Mouse (Mus musculus) midbrain, embryonic 12.5 days (tissue): ENCODE measurements around the gene Ankrd10. TPM values are rescaled to one million over a fixed set of nuclear protein-coding genes. Genes with fewer than 3 reads are reported as not detected.

Experiments
- ATAC-seq: fragments of 200-750 bp; cut with Nextera tagmentation; 2 replicates; pipeline ENCODE4 v1.8.0; 2017; ENCODE audit warnings: low read depth, moderate TSS enrichment, moderate library complexity; ENCODE audit not compliant: low FRiP score
- H3K27ac ChIP-seq: fragments of 300-500 bp; sonication (generic); replicated peaks from 2 replicates; pipeline ENCODE4 v1.5.1; 2016; ENCODE audit warnings: mild to moderate bottlenecking
- H3K27me3 ChIP-seq: fragments of 300-500 bp; sonication (generic); 2 replicates; pipeline ENCODE4 v1.6.1; 2016; ENCODE audit warnings: mild to moderate bottlenecking
- H3K36me3 ChIP-seq: fragments of 300-500 bp; sonication (generic); 2 replicates; pipeline ENCODE4 v1.6.1; 2016
- H3K4me1 ChIP-seq: fragments of 300-500 bp; sonication (generic); 2 replicates; pipeline ENCODE4 v1.6.1; 2016
- H3K4me2 ChIP-seq: fragments of 300-500 bp; sonication (generic); replicated peaks from 2 replicates; pipeline ENCODE4 v1.6.1; 2016; ENCODE audit warnings: mild to moderate bottlenecking, moderate library complexity
- H3K4me3 ChIP-seq: fragments of 300-500 bp; sonication (generic); 2 replicates; pipeline ENCODE4 v1.5.1; 2016; ENCODE audit warnings: mild to moderate bottlenecking
- H3K9ac ChIP-seq: fragments of 300-500 bp; sonication (generic); replicated peaks from 2 replicates; pipeline ENCODE4 v1.6.1; 2016; ENCODE audit warnings: mild to moderate bottlenecking, moderate library complexity
- H3K9me3 ChIP-seq: fragments of 300-500 bp; sonication (generic); 2 replicates; pipeline ENCODE4 v1.6.1; 2016; ENCODE audit warnings: mild to moderate bottlenecking
- WGBS: fragments of 180-500 bp; shearing (Covaris S2); methylation state at CpG from one replicate; pipeline ENCODE4 v1.1.7; 2016; 5-methylcytosine and 5-hydroxymethylcytosine counted together
- polyA plus RNA-seq: library from polyadenylated mRNA; unstranded; fragments of >200 nt; fragmentation: Nextera tagmentation; extraction: Ambion mirVana; gene quantifications from 2 replicates; pipeline ENCODE4 v1.2.1, GENCODE M21; 2016

Gene Ankrd10
- polyA plus RNA-seq, 1 experiment from 2014 or later: 119 TPM

- Histone ChIP-seq H3K4me3 (no peak overlapping the region), H3K27me3 (no peaks in the 10 kb centered on the region), H3K9me3 (no peaks in the 10 kb centered on the region), H3K9ac (no peak overlapping the region), H3K4me1 (no peaks in the 10 kb centered on the region), H3K4me2 (no peak overlapping the region), H3K27ac (no peak overlapping the region), H3K36me3 (peaks cover 10% of the 10 kb centered on the region)
- peak; percentile 47; the same call in 1 of the 2 replicates for ATAC-seq
- 44% methylated on average over 14 of the region's 14 CpGs for WGBS
These were observed 33.4 kb downstream of the Ankrd10 start for GRCm38 (mm10) chr8:11602006-11602680.

- no peaks in the 10 kb centered on the region for H3K36me3 ChIP-seq
- no peak overlapping the region for H3K27ac ChIP-seq
- H3K4me3 ChIP-seq: no peak overlapping the region
- no peaks in the 10 kb centered on the region for H3K4me1 ChIP-seq
- H3K4me2 ChIP-seq: no peak overlapping the region
- H3K9me3 ChIP-seq: 0 out of 2 replicates have a peak, but pooled peaks cover 4% of the 10 kb centered on the region
- no peaks in the 10 kb centered on the region for H3K27me3 ChIP-seq
- 77% methylated on average over 5 of the region's 5 CpGs for WGBS
- no peak overlapping the region for H3K9ac ChIP-seq
- no peak for ATAC-seq
These were observed 35.1 kb downstream of the Ankrd10 start for GRCm38 (mm10) chr8:11600301-11600951.

- H3K9ac ChIP-seq: no peak overlapping the region
- H3K4me3 ChIP-seq: no peak overlapping the region
- H3K9me3 ChIP-seq: 0 out of 2 replicates have a peak, but pooled peaks cover 4% of the 10 kb centered on the region
- no peaks in the 10 kb centered on the region for H3K36me3 ChIP-seq
- H3K4me1 ChIP-seq: no peaks in the 10 kb centered on the region
- no peak overlapping the region for H3K27ac ChIP-seq
- no peaks in the 10 kb centered on the region for H3K27me3 ChIP-seq
- ATAC-seq: no peak
- no peak overlapping the region for H3K4me2 ChIP-seq
- 83% methylated on average over 12 of the region's 12 CpGs for WGBS
These were observed 42.2 kb downstream of the Ankrd10 start for GRCm38 (mm10) chr8:11593222-11593884.

- 47% methylated on average over 13 of the region's 13 CpGs for WGBS
- H3K9ac ChIP-seq: no peak overlapping the region
- ATAC-seq: no peak
These were observed 43.3 kb downstream of the Ankrd10 start for GRCm38 (mm10) chr8:11592296-11592695.

GRCm38 (mm10) chr8:11591837-11592236 lies 43.7 kb downstream of the Ankrd10 start:
- ATAC-seq: no peak
- Histone ChIP-seq H3K4me2 (no peak overlapping the region), H3K4me1 (no peaks in the 10 kb centered on the region), H3K4me3 (no peak overlapping the region), H3K36me3 (no peaks in the 10 kb centered on the region), H3K9me3 (0 out of 2 replicates have a peak, but pooled peaks cover 3% of the 10 kb centered on the region), H3K27me3 (no peaks in the 10 kb centered on the region), H3K9ac (no peak overlapping the region), H3K27ac (no peak overlapping the region)
- WGBS: 89% methylated on average over 4 of the region's 4 CpGs

More at GRCm38 (mm10) chr8:11592296-11592695, 43.3 kb downstream of the Ankrd10 start:
- H3K9me3 ChIP-seq: 0 out of 2 replicates have a peak, but pooled peaks cover 4% of the 10 kb centered on the region
- no peak overlapping the region for H3K4me2 ChIP-seq
- H3K4me3 ChIP-seq: no peak overlapping the region
- H3K27me3 ChIP-seq: no peaks in the 10 kb centered on the region
- H3K27ac ChIP-seq: no peak overlapping the region
- H3K36me3 ChIP-seq: no peaks in the 10 kb centered on the region
- no peaks in the 10 kb centered on the region for H3K4me1 ChIP-seq

GRCm38 (mm10) chr8:11586374-11586745 lies 49.2 kb downstream of the Ankrd10 start:
- Histone ChIP-seq H3K27me3 (no peaks in the 10 kb centered on the region), H3K27ac (no peak overlapping the region), H3K4me1 (no peaks in the 10 kb centered on the region), H3K4me3 (no peak overlapping the region), H3K4me2 (no peak overlapping the region), H3K9ac (no peak overlapping the region), H3K36me3 (no peaks in the 10 kb centered on the region), H3K9me3 (0 out of 2 replicates have a peak, but pooled peaks cover 2% of the 10 kb centered on the region)
- ATAC-seq: no peak
- WGBS: 82% methylated on average over 2 of the region's 2 CpGs

GRCm38 (mm10) chr8:11585513-11586373 lies 49.8 kb downstream of the Ankrd10 start:
- H3K27ac ChIP-seq: no peak overlapping the region
- 0 out of 2 replicates have a peak, but pooled peaks cover 2% of the 10 kb centered on the region for H3K9me3 ChIP-seq
- H3K9ac ChIP-seq: no peak overlapping the region
- H3K4me3 ChIP-seq: no peak overlapping the region
- H3K36me3 ChIP-seq: no peaks in the 10 kb centered on the region
- no peak overlapping the region for H3K4me2 ChIP-seq
- no peak for ATAC-seq
- 86% methylated on average over 21 of the region's 21 CpGs for WGBS
- H3K4me1 ChIP-seq: no peaks in the 10 kb centered on the region
- no peaks in the 10 kb centered on the region for H3K27me3 ChIP-seq

GRCm38 (mm10) chr8:11575604-11576384 lies 59.8 kb downstream of the Ankrd10 start:
- Histone ChIP-seq H3K27me3 (no peaks in the 10 kb centered on the region), H3K9me3 (no peaks in the 10 kb centered on the region), H3K4me3 (no peak overlapping the region), H3K9ac (no peak overlapping the region), H3K36me3 (0 out of 2 replicates have a peak, but pooled peaks cover 4% of the 10 kb centered on the region), H3K4me1 (no peaks in the 10 kb centered on the region), H3K27ac (no peak overlapping the region), H3K4me2 (no peak overlapping the region)
- ATAC-seq: no peak
- WGBS: 65% methylated on average over 16 of the region's 16 CpGs

- no peak for ATAC-seq
- WGBS: 83% methylated on average over 9 of the region's 9 CpGs
- H3K27me3 ChIP-seq: no peaks in the 10 kb centered on the region
These were observed 60.5 kb downstream of the Ankrd10 start for GRCm38 (mm10) chr8:11574911-11575603.

GRCm38 (mm10) chr8:11572428-11572827 lies 63.1 kb downstream of the Ankrd10 start:
- Histone ChIP-seq H3K4me1 (no peaks in the 10 kb centered on the region), H3K27me3 (no peaks in the 10 kb centered on the region), H3K27ac (no peak overlapping the region), H3K9ac (no peak overlapping the region), H3K4me3 (no peak overlapping the region), H3K9me3 (no peaks in the 10 kb centered on the region), H3K4me2 (no peak overlapping the region), H3K36me3 (peaks cover 19% of the 10 kb centered on the region)
- no peak for ATAC-seq
- 79% methylated on average over 6 of the region's 6 CpGs for WGBS

More at GRCm38 (mm10) chr8:11574911-11575603, 60.5 kb downstream of the Ankrd10 start:
- Histone ChIP-seq H3K4me3 (no peak overlapping the region), H3K9me3 (no peaks in the 10 kb centered on the region), H3K9ac (no peak overlapping the region), H3K4me1 (no peaks in the 10 kb centered on the region), H3K4me2 (no peak overlapping the region), H3K36me3 (0 out of 2 replicates have a peak, but pooled peaks cover 4% of the 10 kb centered on the region), H3K27ac (no peak overlapping the region)
